Mouse (Mus musculus): ENCODE data around the gene Mnat1. TPM values are rescaled to one million over a fixed set of nuclear protein-coding genes. Genes with fewer than 3 reads are reported as not detected.

The Mnat1 gene
- polyA plus RNA-seq, 1 experiment: 5.2 TPM

DNA sequence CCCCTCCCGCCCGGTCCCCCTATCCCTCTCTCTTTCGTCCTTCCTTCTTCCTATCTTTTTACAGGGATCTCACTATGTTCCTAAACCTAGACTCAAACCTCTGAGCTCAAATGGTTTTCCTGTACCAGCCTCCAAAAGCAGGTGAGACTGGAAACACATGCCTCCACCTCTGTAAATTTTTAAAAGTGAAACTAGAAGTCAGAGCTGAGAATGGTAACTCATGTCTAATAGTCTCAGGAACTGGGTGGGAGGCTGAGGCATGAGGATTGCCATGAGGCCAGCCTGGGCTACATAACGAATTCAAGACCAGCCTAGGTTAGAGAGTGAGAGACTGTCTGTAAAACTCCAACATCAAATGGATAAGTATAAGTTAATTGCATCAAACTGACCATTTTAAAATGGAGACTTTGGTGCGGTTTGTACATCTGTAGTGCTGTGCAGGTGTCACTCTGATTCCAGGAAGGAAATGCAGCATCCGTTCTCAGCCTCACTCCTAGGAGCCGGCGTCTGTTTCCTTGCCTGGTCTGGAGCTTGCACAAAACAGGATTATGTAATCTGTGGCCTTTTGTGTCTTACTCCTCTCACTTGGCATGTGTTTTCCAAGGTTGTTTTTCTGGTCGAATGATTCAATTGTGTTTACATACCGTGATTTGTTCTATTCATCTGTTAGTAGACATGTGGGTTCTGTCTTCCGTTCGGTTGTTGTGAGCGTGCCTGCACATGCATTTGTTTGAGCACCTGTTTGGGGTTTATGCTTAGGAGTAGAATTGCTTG is 39.1 kb downstream of the Mnat1 start:
- no peak overlapping the region for H3K4me3 ChIP-seq (replicated peaks; ENCODE audit: control insufficient read depth, low read depth, low read length)
- whole genome bisulfite sequencing: 47% methylated on average over 13 of the region's 13 CpGs
- no peaks in the 10 kb centered on the region; the same call in 1 of the 2 replicates for H3K4me1 ChIP-seq (ENCODE audit: control insufficient read depth, insufficient read depth, low read length)
- no peak overlapping the region for H3K27ac ChIP-seq (ENCODE audit: control insufficient read depth, insufficient read depth, low read depth, low read length, poor library complexity)
- no peak for TF ChIP-seq CTCF (IDR thresholded peaks at IDR 0.05; ENCODE audit: control insufficient read depth, insufficient read depth, low read length)
- TF ChIP-seq POLR2A (IDR thresholded peaks at IDR 0.05; ENCODE audit: borderline replicate concordance, control insufficient read depth, low read depth, low read length): no peak

DNA sequence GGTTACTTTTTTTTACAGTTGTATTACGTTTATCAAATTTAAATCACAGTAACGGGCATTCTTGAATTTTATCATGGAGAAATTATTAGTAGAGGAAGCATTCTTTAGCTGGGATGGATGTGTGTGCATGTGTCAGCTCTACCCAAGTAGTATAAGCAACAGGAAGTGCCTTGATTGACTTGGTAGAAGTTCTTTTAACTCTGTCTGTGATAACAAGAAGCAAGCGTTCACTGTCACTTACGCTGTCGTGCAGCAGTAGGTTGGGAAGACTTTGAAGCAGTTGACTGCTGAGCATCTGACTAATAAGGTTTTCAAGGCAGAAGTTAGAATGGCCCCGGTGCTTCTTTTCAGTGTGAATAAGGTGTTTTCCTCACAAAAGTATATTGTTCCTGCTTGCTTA is 47.3 kb downstream of the Mnat1 start:
- Histone ChIP-seq H3K27ac (ENCODE audit: control insufficient read depth, insufficient read depth, low read depth, low read length, poor library complexity) (no peak overlapping the region), H3K4me1 (ENCODE audit: control insufficient read depth, insufficient read depth, low read length) (no peaks in the 10 kb centered on the region), H3K4me3 (replicated peaks; ENCODE audit: control insufficient read depth, low read depth, low read length) (no peak overlapping the region)
- TF ChIP-seq POLR2A (IDR thresholded peaks at IDR 0.05; ENCODE audit: borderline replicate concordance, control insufficient read depth, low read depth, low read length) (no peak), CTCF (IDR thresholded peaks at IDR 0.05; ENCODE audit: control insufficient read depth, insufficient read depth, low read length) (no peak)
- 85% methylated on average over 6 of the region's 6 CpGs for WGBS

DNA sequence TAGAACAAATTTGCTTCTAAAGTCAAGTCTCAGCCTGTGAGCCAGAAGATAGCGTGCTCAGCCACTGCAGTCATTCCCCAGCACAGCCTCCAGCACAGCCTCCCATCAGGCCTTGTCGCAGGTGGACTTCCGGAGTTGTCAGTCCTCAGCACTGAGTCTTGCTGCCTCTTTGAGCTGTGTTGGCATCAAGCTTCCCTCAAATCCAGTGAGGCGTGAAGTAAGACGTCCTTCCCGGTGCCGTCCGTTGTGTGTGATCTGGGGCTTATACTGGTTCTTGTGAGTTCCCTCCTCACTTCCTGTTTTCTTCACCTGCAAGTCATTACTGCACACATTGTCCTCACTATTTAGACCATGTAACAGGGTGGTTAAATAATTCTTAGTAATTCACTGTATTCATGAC is 60.4 kb downstream of the Mnat1 start:
- WGBS: 60% methylated on average over 8 of the region's 8 CpGs
- no peak overlapping the region for H3K4me3 ChIP-seq (replicated peaks; ENCODE audit: control insufficient read depth, low read depth, low read length)
- no peak for TF ChIP-seq CTCF (IDR thresholded peaks at IDR 0.05; ENCODE audit: control insufficient read depth, insufficient read depth, low read length)
- TF ChIP-seq POLR2A (IDR thresholded peaks at IDR 0.05; ENCODE audit: borderline replicate concordance, control insufficient read depth, low read depth, low read length): no peak
- no peak overlapping the region for H3K27ac ChIP-seq (ENCODE audit: control insufficient read depth, insufficient read depth, low read depth, low read length, poor library complexity)
- H3K4me1 ChIP-seq (ENCODE audit: control insufficient read depth, insufficient read depth, low read length): no peaks in the 10 kb centered on the region

DNA sequence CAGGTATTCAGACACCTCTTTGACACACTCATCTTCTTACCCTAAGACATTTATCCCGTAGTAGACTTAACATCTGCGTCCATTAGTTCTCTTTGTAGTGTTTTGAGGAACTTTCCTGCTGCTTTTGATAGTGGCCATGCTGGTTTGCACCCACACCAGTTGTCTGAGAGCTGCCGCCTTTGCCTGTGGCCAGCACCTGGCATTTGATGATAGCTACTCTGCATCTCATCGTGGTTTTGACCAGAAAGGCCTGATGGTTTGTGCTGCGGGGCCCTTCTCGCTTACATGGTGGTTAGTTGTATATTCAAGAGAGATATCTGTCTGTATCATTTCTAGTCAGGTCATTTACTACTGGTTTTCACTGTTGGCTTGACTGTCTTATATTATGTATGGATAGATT is 73.8 kb downstream of the Mnat1 start:
- WGBS: 37% methylated on average over 6 of the region's 6 CpGs
- H3K4me3 ChIP-seq (replicated peaks; ENCODE audit: control insufficient read depth, low read depth, low read length): no peak overlapping the region

DNA sequence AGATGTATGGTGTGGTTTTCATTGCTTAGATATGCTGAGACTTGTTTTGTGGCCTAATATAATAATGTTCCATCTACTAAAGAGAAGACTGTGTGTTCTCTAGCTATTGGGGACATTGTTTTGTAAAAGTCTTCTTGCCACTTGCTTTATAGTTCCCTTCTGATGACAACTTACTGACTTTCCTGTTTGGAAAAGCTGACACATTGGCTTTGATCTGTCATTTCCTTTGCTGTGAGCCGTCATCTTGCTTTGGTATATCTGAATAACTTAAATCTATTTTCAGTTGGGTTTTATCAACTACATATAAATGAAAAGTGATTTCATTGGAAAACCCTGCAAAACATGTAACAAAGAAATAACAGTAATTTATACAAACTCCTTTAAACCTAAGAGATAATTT is 74.9 kb downstream of the Mnat1 start:
- Histone ChIP-seq H3K27ac (ENCODE audit: control insufficient read depth, insufficient read depth, low read depth, low read length, poor library complexity) (no peak overlapping the region), H3K4me1 (ENCODE audit: control insufficient read depth, insufficient read depth, low read length) (no peaks in the 10 kb centered on the region), H3K4me3 (replicated peaks; ENCODE audit: control insufficient read depth, low read depth, low read length) (no peak overlapping the region)
- TF ChIP-seq CTCF (IDR thresholded peaks at IDR 0.05; ENCODE audit: control insufficient read depth, insufficient read depth, low read length): no peak
- no peak for TF ChIP-seq POLR2A (IDR thresholded peaks at IDR 0.05; ENCODE audit: borderline replicate concordance, control insufficient read depth, low read depth, low read length)
- WGBS: 57% methylated on average over 1 of the region's 1 CpGs

More for the DNA sequence above, 73.8 kb downstream of the Mnat1 start:
- Histone ChIP-seq H3K4me1 (ENCODE audit: control insufficient read depth, insufficient read depth, low read length) (no peaks in the 10 kb centered on the region), H3K27ac (ENCODE audit: control insufficient read depth, insufficient read depth, low read depth, low read length, poor library complexity) (no peak overlapping the region)
- TF ChIP-seq POLR2A (IDR thresholded peaks at IDR 0.05; ENCODE audit: borderline replicate concordance, control insufficient read depth, low read depth, low read length) (no peak), CTCF (IDR thresholded peaks at IDR 0.05; ENCODE audit: control insufficient read depth, insufficient read depth, low read length) (no peak)

DNA sequence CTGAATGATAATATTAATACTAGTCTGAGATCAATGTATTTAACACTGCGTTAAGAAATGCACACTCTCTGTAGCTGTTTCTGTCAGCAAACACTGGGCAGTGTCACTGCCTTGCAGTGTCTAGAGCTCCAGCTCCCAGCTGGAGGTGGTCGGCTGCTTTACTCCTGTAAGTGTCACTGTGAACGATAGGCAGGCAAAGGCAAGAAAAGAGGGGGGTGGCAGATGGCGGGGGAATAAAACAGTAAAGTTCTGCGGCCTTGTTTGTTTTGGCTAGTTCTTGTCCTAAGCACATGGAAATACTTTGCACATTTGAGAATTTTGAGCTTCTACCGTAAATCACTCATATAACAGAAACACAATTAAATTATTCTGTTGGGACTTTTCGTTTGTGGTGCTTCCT is 75.9 kb downstream of the Mnat1 start:
- H3K27ac ChIP-seq (ENCODE audit: control insufficient read depth, insufficient read depth, low read depth, low read length, poor library complexity): no peak overlapping the region
- WGBS: 75% methylated on average over 7 of the region's 7 CpGs
- TF ChIP-seq POLR2A (IDR thresholded peaks at IDR 0.05; ENCODE audit: borderline replicate concordance, control insufficient read depth, low read depth, low read length): no peak
- TF ChIP-seq CTCF (IDR thresholded peaks at IDR 0.05; ENCODE audit: control insufficient read depth, insufficient read depth, low read length): no peak
- no peaks in the 10 kb centered on the region for H3K4me1 ChIP-seq (ENCODE audit: control insufficient read depth, insufficient read depth, low read length)
- no peak overlapping the region for H3K4me3 ChIP-seq (replicated peaks; ENCODE audit: control insufficient read depth, low read depth, low read length)

DNA sequence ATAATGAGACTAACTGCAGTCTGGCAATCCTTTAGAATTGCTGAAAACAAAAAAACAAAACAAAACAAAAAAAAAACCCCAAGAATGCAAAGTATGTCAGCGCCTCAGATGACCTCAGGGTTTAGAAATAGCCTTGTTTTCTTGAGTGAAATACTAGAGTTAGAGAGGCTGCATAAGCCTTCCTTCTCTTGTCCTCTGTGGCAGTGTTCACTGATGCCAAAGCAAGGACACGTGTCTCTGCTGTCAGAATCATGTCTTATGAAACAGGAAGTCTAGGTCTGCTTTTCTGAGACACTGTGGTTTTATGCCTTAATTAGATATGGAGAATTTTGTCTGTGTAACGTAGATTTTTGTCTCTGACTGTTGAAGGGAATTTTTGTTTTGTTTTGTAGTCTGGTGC is 78.1 kb downstream of the Mnat1 start:
- Histone ChIP-seq H3K4me1 (ENCODE audit: control insufficient read depth, insufficient read depth, low read length) (no peaks in the 10 kb centered on the region), H3K27ac (ENCODE audit: control insufficient read depth, insufficient read depth, low read depth, low read length, poor library complexity) (no peak overlapping the region), H3K4me3 (replicated peaks; ENCODE audit: control insufficient read depth, low read depth, low read length) (no peak overlapping the region)
- TF ChIP-seq POLR2A (IDR thresholded peaks at IDR 0.05; ENCODE audit: borderline replicate concordance, control insufficient read depth, low read depth, low read length): no peak
- TF ChIP-seq CTCF (IDR thresholded peaks at IDR 0.05; ENCODE audit: control insufficient read depth, insufficient read depth, low read length): no peak
- 1% methylated on average over 3 of the region's 3 CpGs for WGBS

DNA sequence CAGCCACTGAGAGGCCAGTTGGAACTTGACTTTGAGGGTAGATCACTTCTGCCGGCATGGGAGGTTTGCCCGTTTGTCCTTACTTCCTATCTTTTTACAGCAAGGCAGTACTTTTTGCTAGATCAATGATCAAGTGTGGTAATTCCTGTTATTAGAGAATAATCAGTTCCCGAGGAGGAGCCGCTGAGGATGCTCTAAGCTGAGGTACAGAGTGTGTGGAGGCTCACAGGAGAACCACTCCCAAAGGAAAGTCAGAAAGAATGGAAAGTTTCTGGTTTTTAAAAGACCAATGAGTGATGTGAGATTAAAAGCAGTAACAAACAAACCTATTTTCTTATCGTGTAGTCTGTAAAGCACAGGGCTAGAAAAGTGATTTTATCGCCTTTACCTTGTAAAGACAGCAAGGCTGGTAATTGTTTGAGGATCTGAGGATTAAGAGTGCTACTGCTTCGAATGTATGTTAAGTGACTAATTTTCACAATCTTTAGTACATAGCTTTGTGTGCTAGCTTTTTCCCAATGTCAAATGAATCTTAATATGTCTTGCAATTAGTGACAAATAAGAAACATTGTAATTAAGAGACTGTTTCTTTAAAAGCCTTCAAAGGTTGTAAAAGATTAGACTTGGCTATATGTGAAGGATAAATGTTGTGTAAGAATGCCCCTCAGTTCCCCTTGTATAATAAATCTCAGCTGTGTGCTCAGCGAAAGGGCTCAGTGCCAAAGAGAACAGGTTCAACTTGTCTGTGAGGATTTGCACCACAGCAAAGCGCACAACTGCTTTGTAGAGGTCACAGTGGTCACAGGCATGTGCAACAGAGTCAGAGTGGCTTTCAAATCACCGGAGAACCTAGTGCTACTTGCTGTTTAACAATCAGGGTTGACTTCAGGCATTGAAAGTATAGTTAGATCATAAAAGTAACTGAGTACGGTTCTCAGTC is 82.5 kb downstream of the Mnat1 start:
- TF ChIP-seq POLR2A (IDR thresholded peaks at IDR 0.05; ENCODE audit: borderline replicate concordance, control insufficient read depth, low read depth, low read length) (no peak), CTCF (IDR thresholded peaks at IDR 0.05; ENCODE audit: control insufficient read depth, insufficient read depth, low read length) (no peak)
- Histone ChIP-seq H3K4me1 (ENCODE audit: control insufficient read depth, insufficient read depth, low read length) (no peaks in the 10 kb centered on the region), H3K27ac (ENCODE audit: control insufficient read depth, insufficient read depth, low read depth, low read length, poor library complexity) (no peak overlapping the region), H3K4me3 (replicated peaks; ENCODE audit: control insufficient read depth, low read depth, low read length) (no peak overlapping the region)
- WGBS: 81% methylated on average over 11 of the region's 11 CpGs

All from bone marrow, adult 2 months (tissue).